Mouse (Mus musculus) heart, embryonic 11.5 days (tissue): ENCODE data around the gene Ngb. TPM values are rescaled to one million over a fixed set of nuclear protein-coding genes. Genes with fewer than 3 reads are reported as not detected.

Experiments used
- ATAC-seq: fragments of 200-750 bp; cut with Nextera tagmentation; replicated peaks from 2 replicates; pipeline ENCODE4 v1.8.0; 2017; ENCODE audit warnings: moderate library complexity; ENCODE audit not compliant: insufficient number of reproducible peaks, low FRiP score, low TSS enrichment
- H3K27ac ChIP-seq: fragments of 300-500 bp; sonication (generic); 2 replicates; pipeline ENCODE4 v1.5.1; 2014; ENCODE audit warnings: mild to moderate bottlenecking, low read depth, low read length
- H3K27me3 ChIP-seq: fragments of 300-500 bp; sonication (generic); 2 replicates; pipeline ENCODE4 v1.6.1; 2014; ENCODE audit warnings: mild to moderate bottlenecking, low read length, mixed read lengths; ENCODE audit not compliant: control insufficient read depth, insufficient read depth
- H3K36me3 ChIP-seq: fragments of 300-500 bp; sonication (generic); 2 replicates; pipeline ENCODE4 v1.6.1; 2014; ENCODE audit warnings: mild to moderate bottlenecking, low read length, moderate library complexity, mixed read lengths; ENCODE audit not compliant: control insufficient read depth, insufficient read depth
- H3K4me1 ChIP-seq: fragments of 300-500 bp; sonication (generic); 2 replicates; pipeline ENCODE4 v1.6.1; 2014; ENCODE audit warnings: low read length; ENCODE audit not compliant: control insufficient read depth, insufficient read depth
- H3K4me2 ChIP-seq: fragments of 300-500 bp; sonication (generic); 2 replicates; pipeline ENCODE4 v1.6.1; 2014; ENCODE audit warnings: mild to moderate bottlenecking, moderate library complexity
- H3K4me3 ChIP-seq: fragments of 300-500 bp; sonication (generic); 2 replicates; pipeline ENCODE4 v1.5.1; 2014; ENCODE audit warnings: low read depth, low read length
- H3K9ac ChIP-seq: fragments of 300-500 bp; sonication (generic); 2 replicates; pipeline ENCODE4 v1.6.1; 2014; ENCODE audit warnings: mild to moderate bottlenecking, low read depth, low read length, moderate library complexity
- H3K9me3 ChIP-seq: fragments of 300-500 bp; sonication (generic); replicated peaks from 2 replicates; pipeline ENCODE4 v1.6.1; 2016; ENCODE audit warnings: low read length; ENCODE audit not compliant: control insufficient read depth
- WGBS: fragments of 180-500 bp; shearing (Covaris S2); extraction: QIAGEN DNeasy Blood & Tissue Kit; methylation state at CpG from one replicate; pipeline ENCODE4 v1.1.7; 2014; ENCODE audit not compliant: insufficient replicate concordance; 5-methylcytosine and 5-hydroxymethylcytosine counted together
- polyA plus RNA-seq: library from polyadenylated mRNA; unstranded; fragments of >200 nt; fragmentation: Nextera tagmentation; extraction: Ambion mirVana; gene quantifications from 2 replicates; pipeline ENCODE4 v1.2.1, GENCODE M21; 2014

Gene Ngb
- polyA plus RNA-seq, result 0.16 TPM in 1 of 2 replicates, not detected in the other

GRCm38 (mm10) chr12:87102165-87102631, at the start of gene Ngb:
TSS of gene Ngb (minus strand) at chr12:87102539.
- 4% methylated on average over 32 of the region's 32 CpGs for WGBS
- Histone ChIP-seq H3K36me3 (no peaks in the 10 kb centered on the region), H3K27me3 (peaks cover 28% of the 10 kb centered on the region), H3K9me3 (no peaks in the 10 kb centered on the region), H3K9ac (no peak within 1 kb of the TSS), H3K27ac (no peak within 1 kb of the TSS), H3K4me3 (peak within 1 kb of the TSS; percentile 37), H3K4me2 (peak within 1 kb of the TSS; percentile 72), H3K4me1 (peaks cover 8% of the 10 kb centered on the region)
- ATAC-seq, result 0 out of 2 replicates have a peak, but pooled peaks have one; percentile 26

DNA sequence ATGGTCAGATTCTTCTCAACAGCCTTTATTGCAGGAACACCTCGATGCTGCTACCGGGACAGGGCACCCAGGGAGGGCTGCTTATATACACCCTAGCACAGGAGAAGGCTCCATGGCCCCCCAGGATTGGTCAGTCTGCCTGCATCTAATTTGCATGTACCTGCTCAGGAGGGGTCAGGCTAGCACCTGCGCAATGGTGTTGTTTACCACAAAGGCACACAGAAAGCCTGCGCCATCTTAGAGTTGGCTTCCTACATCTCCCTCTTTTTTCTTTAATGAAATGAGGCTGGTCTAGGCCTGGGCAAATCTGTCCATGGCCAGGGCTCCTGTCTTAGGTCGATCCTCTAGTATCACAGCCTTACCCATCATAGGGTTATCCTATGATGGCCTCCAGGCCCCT, 47.1 kb upstream of the Ngb start:
- peaks cover 6% of the 10 kb centered on the region; the same call in 1 of the 2 replicates for H3K4me1 ChIP-seq
- H3K9me3 ChIP-seq, result no peaks in the 10 kb centered on the region
- no peak overlapping the region for H3K4me3 ChIP-seq
- H3K27me3 ChIP-seq, result no peaks in the 10 kb centered on the region
- 97% methylated on average over 5 of the region's 5 CpGs for WGBS
- H3K4me2 ChIP-seq, result no peak overlapping the region
- no peak overlapping the region for H3K9ac ChIP-seq
- ATAC-seq, result no peak
- H3K27ac ChIP-seq, result no peak overlapping the region
- H3K36me3 ChIP-seq, result 0 out of 2 replicates have a peak, but pooled peaks cover 3% of the 10 kb centered on the region

DNA sequence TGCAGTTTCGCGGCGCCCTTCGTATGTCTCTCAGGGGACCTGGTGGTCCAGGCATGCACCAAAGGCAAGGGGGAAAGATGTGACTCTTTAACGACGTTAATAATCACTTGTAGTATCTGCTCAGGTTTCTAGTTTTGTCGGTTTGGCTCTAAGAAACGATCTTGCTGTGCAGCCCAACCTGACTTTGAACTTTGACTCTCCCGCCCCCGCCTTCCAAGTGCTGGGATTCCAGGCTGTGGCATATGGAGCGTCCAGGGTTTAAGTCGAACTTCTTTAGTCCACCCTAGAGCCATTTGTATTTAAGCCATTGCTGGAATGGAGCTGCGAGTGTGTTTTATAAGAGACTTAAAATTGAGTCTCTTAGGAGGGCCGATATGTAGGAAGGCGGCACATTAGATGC, 45.8 kb upstream of the Ngb start:
- Histone ChIP-seq H3K9me3 (no peaks in the 10 kb centered on the region), H3K36me3 (0 out of 2 replicates have a peak, but pooled peaks cover 3% of the 10 kb centered on the region), H3K4me2 (peak overlapping the region; percentile 75), H3K4me3 (peak overlapping the region; percentile 87), H3K27me3 (no peaks in the 10 kb centered on the region), H3K27ac (peak overlapping the region; percentile 92), H3K9ac (peak overlapping the region; percentile 84), H3K4me1 (peaks cover 6% of the 10 kb centered on the region; the same call in 1 of the 2 replicates)
- no peak for ATAC-seq
- WGBS, result 17% methylated on average over 15 of the region's 15 CpGs

- H3K27me3 ChIP-seq, result no peaks in the 10 kb centered on the region
- peaks cover 6% of the 10 kb centered on the region; the same call in 1 of the 2 replicates for H3K4me1 ChIP-seq
- peak; percentile 95 for ATAC-seq
- WGBS, result under 1% methylated on average over 60 of the region's 61 CpGs
- peak within 1 kb of the TSS; percentile 84 for H3K9ac ChIP-seq
- H3K27ac ChIP-seq, result peak within 1 kb of the TSS; percentile 92
- peak within 1 kb of the TSS; percentile 87 for H3K4me3 ChIP-seq
- H3K4me2 ChIP-seq, result peak within 1 kb of the TSS; percentile 75
- no peaks in the 10 kb centered on the region for H3K9me3 ChIP-seq
- H3K36me3 ChIP-seq, result 0 out of 2 replicates have a peak, but pooled peaks cover 3% of the 10 kb centered on the region
These were observed 45.2 kb upstream of the Ngb start, which contains the start of gene Pomt2 for GRCm38 (mm10) chr12:87147395-87148089. TSS of gene Pomt2 (minus strand) at chr12:87147968.

GRCm38 (mm10) chr12:87146966-87147365, 44.6 kb upstream of the Ngb start, which contains the start of gene Gstz1:
TSS of gene Gstz1 (plus strand) at chr12:87147165.
- H3K27ac ChIP-seq, result peak within 1 kb of the TSS; percentile 92
- H3K4me1 ChIP-seq, result peaks cover 8% of the 10 kb centered on the region
- H3K27me3 ChIP-seq, result no peaks in the 10 kb centered on the region
- H3K9ac ChIP-seq, result peak within 1 kb of the TSS; percentile 84
- under 1% methylated on average over 27 of the region's 27 CpGs for WGBS
- peak; percentile 87 for ATAC-seq
- H3K36me3 ChIP-seq, result 0 out of 2 replicates have a peak, but pooled peaks cover 3% of the 10 kb centered on the region
- H3K9me3 ChIP-seq, result no peaks in the 10 kb centered on the region
- H3K4me2 ChIP-seq, result peak within 1 kb of the TSS; percentile 75
- H3K4me3 ChIP-seq, result peak within 1 kb of the TSS; percentile 87

DNA sequence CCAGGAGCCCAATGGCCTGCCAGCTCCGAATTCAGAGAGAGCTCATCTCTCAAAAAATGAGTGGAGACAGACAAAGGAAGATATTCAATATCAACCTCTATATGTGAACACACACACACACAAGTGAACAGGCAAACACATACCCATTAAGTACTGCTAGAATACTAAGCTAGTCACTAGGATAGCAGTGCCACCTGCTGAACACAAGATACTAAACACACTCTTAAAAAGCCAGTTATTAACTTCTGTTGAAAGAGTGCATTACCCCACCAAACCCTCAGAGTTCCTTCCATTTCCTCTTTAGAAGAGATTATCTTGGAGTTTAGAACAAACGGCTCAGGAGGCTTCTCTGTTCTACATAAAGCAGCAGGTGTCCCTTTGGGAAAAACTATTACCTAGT, 39.8 kb upstream of the Ngb start:
- WGBS, result 61% methylated on average over 2 of the region's 2 CpGs
- Histone ChIP-seq H3K36me3 (no peaks in the 10 kb centered on the region), H3K27ac (no peak overlapping the region), H3K4me2 (no peak overlapping the region), H3K4me1 (peaks cover 12% of the 10 kb centered on the region), H3K9ac (no peak overlapping the region), H3K27me3 (no peaks in the 10 kb centered on the region), H3K4me3 (no peak overlapping the region), H3K9me3 (no peaks in the 10 kb centered on the region)
- ATAC-seq, result no peak

DNA sequence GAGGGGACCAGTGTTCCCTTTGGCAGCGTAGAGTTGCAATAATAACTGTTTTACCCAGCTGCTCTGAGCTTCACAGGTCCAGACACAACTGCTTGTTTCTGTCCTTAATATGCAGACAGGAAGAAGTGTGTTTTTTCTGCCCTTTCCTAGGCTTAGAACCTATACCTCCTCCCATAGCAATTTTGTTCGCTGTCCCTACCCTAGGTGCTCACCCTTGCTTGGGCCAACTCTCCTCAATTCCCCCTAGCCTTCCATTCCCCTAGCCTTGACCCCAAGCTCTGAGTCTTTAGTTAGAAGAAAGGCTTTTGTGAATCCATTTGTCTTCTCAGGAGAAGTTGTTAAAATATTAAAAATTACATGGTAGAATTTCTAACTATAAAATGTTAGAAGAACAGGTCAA, 36.4 kb upstream of the Ngb start:
- ATAC-seq, result no peak
- H3K9ac ChIP-seq, result no peak overlapping the region
- no peaks in the 10 kb centered on the region; the same call in 1 of the 2 replicates for H3K36me3 ChIP-seq
- no peak overlapping the region for H3K27ac ChIP-seq
- H3K9me3 ChIP-seq, result no peaks in the 10 kb centered on the region
- H3K27me3 ChIP-seq, result no peaks in the 10 kb centered on the region
- peaks cover 7% of the 10 kb centered on the region for H3K4me1 ChIP-seq
- WGBS, result 68% methylated on average over 2 of the region's 2 CpGs
- no peak overlapping the region for H3K4me3 ChIP-seq
- no peak overlapping the region for H3K4me2 ChIP-seq

DNA sequence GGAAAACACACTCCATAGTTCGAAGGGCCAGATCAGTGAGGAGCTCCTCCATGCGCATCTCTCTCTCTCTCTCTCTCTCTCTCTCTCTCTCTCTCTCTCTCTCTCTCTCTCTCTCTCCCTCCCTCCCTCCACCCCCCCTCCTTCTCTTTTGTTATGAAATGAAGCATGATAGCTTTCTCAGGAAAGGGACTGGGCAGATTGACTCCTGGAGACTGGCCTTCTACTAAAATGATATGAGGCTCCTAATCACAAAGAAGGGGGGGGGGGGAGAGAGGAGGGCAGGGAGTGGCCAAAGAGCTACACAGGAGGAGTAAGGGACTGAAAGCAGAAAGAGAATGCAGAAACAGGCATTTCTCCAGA, 36.0 kb upstream of the Ngb start:
- Histone ChIP-seq H3K4me3 (no peak overlapping the region), H3K27me3 (no peaks in the 10 kb centered on the region), H3K9me3 (no peaks in the 10 kb centered on the region), H3K27ac (no peak overlapping the region), H3K4me2 (no peak overlapping the region), H3K4me1 (peaks cover 7% of the 10 kb centered on the region), H3K36me3 (no peaks in the 10 kb centered on the region; the same call in 1 of the 2 replicates), H3K9ac (no peak overlapping the region)
- ATAC-seq, result no peak
- WGBS, result 77% methylated on average over 2 of the region's 2 CpGs
